Mouse (Mus musculus): Measurements from ENCODE around the gene Ctss.
"Not testable (repeated sequence)": the region's sequence is repeated elsewhere in the genome, so short reads cannot be mapped to it uniquely, and the experiment has no call there.

The Ctss gene

DNA sequence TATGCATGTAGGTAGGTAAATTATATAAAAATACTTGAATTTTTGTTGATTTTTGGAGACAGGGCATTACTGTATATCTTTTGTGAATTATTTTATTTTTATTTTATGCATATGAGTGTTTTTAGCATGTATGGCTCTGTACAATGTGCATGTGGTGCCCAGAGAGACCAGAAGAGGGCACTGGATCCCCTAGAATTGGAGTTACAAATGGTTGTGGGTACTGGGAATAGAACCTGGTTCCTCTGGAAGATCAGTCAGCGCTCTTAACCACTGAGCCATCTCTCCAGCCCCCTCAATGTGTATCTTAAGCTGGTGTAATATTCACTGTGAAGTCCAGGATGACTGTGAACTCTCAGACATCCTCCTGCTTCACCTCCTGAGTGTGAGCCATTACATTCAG, 8.3 kb downstream of the Ctss start:
- in situ Hi-C loops (cut with MboI) = no loop called here

DNA sequence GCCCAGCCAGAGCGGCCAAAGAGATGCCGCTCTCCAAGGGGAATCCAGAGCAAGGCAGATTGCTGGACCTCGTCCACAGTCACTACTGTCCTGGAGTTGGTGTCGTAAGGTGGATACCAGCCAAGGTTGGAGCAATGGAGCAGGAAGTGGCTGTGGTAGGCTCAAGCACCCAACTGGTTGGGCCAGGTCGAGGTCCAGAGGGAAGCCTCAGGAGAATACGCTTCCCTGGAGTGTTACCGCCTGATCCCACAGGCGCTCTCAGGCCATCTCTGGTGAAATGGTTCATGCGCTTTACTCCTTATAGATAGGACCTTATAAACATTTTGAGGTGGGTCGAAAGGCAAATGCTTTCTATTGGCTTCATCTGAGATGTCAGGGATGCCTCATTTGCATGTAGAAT, 12.3 kb downstream of the Ctss start:
- in situ Hi-C loops (cut with MboI) = no loop called here

DNA sequence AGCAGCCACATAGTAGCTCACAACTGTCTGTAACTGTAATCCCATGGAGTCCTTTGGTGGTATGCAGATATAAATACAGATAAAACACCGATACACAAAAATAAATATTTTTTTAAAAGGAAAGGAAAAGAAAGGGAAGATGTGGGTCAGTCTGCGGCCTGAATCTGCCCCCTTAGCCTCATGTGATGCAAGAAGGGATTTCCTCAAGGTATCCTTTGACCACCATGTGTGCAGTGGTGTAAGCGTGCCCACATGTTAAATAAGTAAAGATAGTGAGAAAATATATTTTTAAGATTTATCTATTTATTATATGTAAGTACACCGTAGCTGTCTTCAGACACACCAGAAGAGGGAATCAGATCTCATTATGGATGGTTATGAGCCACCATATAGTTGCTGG, 13.3 kb downstream of the Ctss start:
- in situ Hi-C loops (cut with MboI) = no loop called here

DNA sequence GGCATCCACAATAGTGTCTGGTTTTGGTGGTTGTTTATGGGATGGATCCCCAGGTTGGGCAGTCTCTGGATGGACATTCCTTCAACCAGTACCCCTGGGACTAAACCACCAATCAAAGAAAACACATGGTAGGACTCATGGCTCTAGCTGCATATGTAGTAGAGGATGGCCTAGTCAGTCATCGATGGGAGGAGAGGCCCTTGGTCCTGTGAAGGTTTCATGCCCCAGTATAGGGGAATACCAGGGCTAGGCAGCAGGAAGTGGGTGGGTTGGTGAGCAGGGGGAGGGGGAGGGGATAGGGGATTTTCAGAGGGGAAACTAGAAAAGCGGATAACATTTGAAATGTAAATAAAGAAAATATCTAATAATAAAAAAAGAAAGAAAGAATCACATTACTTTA, 14.6 kb downstream of the Ctss start:
- in situ Hi-C loops (cut with MboI) = not testable (repeated sequence)

DNA sequence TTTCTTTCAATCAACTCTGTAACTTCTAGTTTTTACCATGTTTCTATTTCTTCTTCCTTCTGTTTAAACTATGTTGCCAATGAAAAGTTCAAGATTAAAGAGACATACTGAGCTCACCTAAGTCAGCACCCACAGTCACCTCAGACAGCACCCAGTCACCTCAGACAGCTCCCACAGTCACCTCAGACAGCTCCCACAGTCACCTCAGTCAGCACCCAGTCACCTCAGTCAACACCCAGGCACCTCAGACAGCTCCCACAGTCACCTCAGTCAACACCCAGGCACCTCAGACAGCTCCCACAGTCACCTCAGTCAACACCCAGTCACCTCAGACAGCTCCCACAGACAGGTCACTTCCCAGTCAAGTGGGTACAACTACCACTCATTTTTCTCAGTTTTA, 15.6 kb downstream of the Ctss start:
- in situ Hi-C loops (cut with MboI) = no loop called here

DNA sequence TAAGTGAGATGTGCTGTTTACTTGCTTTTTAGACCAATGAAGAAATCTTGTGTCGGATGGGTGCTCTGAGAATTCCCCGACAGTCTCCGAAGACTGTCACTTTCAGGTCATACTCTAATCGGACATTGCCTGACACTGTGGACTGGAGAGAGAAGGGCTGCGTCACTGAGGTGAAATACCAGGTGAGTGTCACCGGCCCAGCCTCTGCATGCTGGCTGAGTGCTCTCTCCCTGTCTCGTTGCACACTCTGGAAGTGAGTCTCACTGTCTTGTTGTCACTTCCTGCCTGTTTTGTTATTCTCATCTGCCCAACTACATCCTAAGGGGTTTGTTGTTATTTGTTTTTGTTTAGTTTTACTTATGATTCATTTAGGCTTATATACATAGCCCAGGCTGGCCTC, 16.4 kb downstream of the Ctss start:
- in situ Hi-C loops (cut with MboI) = no loop called here

DNA sequence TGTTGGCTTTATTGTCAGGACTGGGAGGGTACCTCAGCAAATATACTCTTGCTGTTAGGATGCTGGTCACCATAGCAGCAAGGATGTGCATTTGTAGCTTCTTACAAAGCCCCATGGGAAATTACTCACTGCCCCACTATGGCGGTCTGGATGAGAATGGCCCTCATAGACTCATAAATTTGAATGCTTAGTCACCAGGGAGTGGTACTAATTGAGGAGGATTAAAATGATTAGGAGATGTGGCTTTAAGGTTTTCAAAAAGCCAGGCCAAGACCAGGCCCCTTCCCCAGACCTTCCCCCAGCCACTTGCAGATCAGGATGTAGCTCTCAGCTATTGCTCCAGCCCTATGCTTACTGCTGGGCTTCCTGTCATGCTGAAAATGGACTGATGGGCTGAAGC, 23.6 kb downstream of the Ctss start:
- in situ Hi-C loops (cut with MboI) = no loop called here

DNA sequence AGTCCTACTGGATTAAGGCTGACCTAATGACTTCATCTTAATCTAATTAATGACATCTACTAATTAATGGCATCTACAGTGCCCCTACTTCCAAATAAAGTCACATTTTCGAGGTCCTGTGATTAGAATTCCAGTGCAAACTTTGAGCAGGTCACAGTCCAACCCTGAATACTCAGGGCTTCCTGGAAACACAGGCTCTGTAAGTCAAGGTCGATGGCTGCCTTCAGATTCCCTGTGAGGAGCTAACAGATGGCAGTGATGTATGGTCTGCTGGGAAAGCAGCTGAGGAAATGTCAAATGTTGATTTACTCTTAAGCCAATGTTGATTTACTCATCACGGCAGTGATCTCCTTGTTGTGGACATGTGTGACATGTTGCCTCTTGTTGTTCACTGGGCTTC, 27.4 kb downstream of the Ctss start:
- in situ Hi-C loops (cut with MboI) = no loop called here

DNA sequence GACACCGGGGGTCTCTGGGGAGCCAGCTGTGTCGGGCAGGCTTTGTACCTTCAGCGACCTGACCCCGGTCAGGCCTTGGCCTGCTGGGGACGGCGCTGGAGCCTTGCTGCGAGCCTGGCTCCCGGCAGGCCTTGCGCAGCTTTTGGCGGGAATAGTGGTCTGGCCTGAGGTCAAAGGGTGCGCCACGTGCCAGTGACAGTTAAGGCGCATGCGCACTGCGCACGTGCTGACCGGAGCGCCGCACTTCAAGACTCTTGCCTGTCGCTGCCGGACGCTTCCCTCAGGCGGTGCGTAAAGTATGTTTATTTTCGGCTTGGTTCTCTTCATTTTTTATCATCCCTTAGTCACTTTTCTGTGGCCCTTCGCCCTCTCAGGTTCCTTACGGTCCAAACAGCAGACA, 32.9 kb downstream of the Ctss start, which contains the start of gene Hormad1:
TSS of gene Hormad1 (plus strand) at position 241 of the 400 bp plus-strand sequence.
- in situ Hi-C loops (cut with MboI) = no loop called here

DNA sequence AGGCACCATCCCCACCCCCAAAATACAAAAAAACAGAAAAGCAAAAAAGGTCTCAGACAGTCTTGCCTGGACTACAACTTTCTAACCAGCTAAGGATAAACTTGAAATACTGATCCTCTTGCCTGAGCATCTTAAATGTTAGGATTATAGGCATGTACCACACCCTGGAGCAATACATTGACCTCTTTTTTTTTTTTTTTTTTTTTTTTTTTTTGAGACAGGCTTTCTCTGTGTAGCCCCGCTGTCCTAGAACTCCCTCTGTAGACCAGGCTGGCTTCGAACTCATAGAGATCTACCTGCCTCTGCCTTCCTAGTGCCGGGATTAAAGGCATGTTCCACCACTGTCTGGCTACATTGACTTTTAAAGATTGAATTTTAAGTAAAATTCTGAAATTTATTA, 34.2 kb downstream of the Ctss start:
- in situ Hi-C loops (cut with MboI) = no loop called here

DNA sequence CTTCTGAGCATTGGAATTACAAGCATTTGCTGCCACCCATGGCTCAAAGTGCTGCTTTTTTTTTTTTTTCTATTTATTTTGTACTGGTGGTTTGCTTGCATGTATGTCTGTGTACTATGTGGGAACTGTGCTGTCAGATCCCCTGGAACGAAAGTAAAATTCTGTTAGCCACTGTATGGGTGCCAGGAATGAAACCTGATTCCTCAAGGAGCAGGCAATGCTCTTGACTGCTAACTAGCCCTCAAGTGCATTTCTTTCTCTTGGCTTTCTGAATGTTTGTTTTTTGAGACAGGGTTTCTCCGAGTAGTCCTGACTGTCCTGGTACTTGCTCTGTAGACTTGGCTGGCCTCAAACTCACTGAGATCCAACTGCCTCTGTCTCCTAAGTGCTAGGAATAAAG, 35.2 kb downstream of the Ctss start:
- in situ Hi-C loops (cut with MboI) = no loop called here

DNA sequence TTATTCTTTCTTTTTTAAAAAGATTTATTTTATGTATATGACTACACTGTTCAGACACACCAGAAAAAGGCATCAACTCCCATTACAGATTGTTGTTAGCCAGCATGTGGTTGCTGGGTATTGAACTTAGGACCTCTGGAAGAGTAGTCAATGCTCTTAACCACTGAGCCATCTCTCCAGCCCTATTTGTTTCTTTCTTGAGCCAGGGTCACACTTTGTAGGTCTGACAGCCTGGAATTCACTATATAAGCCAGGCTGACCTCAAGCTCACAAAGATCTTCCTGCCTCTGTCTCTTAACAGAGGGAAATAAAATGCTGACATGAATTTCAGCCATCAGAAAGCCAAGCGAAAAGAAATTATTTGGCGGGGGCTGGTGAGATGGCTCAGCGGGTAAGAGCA, 43.0 kb downstream of the Ctss start:
- in situ Hi-C loops (cut with MboI) = no loop called here

DNA sequence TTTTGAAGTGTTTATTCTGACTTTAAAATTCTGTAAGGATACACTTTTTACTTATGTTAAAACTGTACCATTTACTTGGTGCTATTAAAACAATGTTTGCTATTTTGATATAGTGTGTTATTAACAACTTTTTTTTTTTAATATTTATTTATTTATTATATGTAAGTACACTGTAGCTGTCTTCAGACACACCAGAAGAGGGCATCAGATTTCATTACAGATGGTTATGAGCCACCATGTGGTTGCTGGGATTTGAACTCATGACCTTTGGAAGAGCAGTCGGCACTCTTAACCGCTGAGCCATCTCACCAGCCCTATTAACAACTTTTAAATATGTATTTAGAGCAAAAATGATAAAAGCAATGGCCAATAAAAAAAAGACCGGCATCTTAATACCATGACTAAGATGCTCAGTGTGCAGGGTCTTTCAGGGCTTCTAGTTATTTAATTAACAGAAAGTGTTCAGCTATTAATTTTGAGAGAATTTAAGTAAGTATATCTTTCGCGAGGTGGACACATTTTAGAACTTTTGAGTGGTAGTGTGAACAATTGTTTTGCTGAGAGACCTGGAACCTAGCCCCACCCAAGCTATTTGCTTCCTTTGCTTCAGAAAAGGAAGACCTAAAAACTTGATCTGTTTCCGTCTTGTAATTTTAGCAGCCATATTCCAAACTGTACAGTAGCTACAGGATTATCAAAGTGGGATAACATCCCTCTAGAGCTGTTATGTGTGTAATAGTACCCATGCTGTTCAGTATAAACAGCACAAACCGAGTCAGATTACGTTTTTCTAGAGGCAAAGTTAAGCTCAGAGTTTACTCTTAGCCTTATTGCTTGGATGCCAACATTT, 61.4 kb downstream of the Ctss start:
- in situ Hi-C loops (cut with MboI) = no loop called here

DNA sequence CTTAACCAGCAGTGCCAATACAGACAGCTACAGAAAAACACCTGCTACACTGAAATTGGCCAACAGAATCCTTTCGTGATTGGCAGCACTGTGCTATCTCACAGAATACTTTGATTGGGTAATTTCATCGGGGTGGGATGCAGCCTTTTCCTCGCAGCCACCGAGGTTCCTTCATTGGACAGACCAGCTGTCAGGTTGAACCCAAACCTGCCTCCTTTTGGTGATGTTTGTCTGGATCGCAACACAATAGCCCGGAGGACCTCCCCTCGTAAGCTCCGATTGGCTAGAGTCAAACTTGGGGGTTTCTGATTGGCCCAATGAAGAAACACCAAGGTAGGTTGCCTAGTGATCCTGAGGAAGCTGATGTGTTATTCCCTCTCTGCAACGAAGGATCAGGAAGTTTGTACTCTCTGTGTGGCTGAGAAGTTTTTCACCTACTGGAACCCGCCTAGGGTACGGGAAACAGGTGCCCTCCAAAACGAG, 62.1 kb downstream of the Ctss start, which contains the start of gene Golph3l:
TSS of gene Golph3l (plus strand) at position 331 of the 483 bp plus-strand sequence.
- in situ Hi-C loops (cut with MboI) = no loop called here

DNA sequence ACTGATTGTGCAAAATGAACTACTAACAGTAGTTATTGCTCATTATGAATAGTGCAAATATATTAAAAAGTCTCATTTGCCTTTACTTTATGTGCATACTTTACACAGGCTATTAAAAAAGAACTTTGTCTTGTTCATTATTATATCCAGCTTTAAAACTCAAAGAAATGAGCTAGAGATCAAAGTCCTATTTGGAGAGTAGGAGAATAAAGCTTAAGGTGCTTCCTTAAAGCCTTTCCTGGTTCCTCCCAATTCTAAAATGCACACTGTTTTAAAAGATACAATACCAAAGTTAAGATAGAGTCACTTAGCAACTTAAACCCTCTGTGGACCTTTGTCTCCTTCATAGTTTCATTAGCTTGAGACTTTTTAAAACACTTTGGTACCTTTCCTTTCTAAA, 72.1 kb downstream of the Ctss start:
- in situ Hi-C loops (cut with MboI) = no loop called here

DNA sequence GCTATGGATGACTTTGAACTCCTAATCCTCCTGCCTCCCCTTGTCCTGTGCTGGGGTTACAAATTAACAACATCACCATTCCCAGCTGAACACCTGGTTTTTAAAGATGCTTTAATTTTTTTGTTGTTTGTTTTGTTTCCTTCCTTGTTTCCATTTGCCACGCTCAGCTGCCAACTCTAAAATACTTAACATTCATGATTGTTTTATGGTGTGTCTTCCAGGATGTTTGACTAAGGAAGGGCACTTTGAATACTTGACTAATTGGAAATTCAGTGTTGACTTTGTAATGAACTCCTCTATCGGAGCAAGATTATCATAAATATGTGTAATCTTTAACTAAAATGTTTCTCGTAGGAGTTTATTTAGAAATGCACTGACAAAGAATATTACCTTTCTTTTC, 74.7 kb downstream of the Ctss start:
- in situ Hi-C loops (cut with MboI) = no loop called here

Data from mature B cell (primary cell).